Mouse (Mus musculus): ENCODE measurements around the gene Il22ra1.

The Il22ra1 gene

DNA sequence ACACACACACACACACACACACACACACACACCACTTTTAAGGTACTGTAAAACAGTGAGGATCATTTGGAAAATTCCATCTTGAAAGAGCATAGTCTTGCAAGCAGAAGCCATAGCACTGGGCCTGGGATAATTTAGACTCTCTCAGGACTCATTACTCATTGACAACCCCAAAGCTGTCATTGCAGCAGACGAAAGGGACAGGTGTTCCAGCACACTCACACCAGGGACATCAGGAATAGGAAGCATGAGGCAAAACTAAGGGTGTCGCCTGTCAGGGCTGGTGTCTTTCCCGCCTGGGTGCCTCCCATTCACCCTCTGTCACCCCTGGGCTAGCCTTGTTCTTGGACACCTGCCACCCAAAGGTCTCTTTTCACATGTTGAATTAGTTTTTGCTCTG, 8.9 kb downstream of the Il22ra1 start:
- no peak for DNase-seq (ENCODE audit: low spot score)

DNA sequence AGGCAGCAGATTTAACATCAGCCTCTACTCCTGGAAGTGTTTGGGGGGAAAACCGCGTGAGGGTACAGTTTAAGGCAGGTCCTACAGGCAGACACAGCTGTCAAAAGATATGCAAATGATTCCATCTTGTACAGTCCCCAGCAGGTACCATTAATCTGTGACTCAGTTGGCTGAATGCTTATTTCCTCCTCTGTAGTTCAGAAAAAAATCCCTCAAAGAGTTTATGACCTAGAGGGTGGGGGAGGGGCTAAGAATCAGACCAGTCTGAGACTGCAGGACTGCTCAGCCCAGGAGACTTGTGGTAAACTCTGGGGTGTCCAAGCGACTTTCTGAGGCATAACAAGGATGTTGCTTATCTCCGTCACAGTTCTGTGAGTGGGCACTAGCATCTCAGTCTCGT, 10.3 kb downstream of the Il22ra1 start:
- DNase-seq (ENCODE audit: low spot score) = no peak

DNA sequence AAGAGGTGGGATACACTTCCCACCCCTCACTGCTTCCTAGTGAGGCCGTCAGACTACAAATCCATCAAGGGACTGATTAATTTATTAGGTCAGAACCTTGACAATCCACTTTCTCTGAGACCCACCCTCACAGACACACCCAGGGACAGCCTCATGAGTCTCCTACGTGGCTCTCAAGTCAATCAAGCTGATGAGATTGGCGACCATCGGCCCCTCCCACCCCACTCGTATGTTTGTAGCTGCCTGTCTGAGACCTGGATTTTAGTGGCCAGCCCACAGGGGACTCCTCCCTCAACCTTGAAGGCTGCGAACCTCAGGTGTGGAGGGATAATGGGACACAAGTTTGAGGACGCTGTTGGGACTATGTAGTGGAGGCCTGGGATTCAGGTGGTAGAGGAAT, 11.2 kb downstream of the Il22ra1 start:
- DNase-seq (ENCODE audit: low spot score) = no peak

DNA sequence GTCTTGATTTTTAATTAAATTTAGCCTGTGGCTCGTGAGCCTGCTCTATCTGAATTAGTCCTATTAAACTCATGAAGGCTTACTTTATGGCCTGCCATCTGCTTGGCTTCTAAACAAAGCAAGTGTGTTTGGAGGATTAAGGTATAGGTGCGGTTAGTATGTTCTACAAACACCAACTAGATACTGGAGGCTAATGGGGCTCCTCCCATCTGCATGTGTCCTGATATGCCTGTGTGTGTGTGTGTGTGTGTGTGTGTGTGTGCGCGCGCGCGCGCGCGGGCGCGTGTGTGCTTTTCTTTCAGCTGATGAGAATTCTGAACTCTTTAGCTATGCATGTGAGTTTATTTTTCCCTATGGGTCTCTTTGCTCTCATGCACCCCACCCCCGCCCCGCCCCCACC, 11.7 kb downstream of the Il22ra1 start:
- no peak for DNase-seq (ENCODE audit: low spot score)

DNA sequence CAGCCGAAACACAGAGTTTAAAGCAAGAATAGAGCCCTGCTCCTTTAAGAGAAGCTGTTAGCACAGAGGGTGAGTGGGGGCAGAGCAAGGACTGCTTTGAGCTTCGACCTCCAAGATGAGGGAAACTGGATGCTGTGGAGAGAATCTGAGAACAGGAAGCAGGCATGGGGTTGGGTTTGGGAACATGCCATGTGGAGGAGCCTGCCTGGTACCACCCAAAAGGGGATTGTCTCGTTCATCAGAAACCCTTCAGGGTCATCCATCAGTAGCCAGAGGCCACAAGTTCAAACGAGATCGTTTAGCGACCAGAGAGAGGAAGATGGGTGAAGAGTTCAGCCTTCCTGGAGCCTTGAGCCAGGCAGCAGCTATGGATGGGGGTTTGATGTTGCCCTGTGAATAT, 15.5 kb downstream of the Il22ra1 start:
- no peak for DNase-seq (ENCODE audit: low spot score)

DNA sequence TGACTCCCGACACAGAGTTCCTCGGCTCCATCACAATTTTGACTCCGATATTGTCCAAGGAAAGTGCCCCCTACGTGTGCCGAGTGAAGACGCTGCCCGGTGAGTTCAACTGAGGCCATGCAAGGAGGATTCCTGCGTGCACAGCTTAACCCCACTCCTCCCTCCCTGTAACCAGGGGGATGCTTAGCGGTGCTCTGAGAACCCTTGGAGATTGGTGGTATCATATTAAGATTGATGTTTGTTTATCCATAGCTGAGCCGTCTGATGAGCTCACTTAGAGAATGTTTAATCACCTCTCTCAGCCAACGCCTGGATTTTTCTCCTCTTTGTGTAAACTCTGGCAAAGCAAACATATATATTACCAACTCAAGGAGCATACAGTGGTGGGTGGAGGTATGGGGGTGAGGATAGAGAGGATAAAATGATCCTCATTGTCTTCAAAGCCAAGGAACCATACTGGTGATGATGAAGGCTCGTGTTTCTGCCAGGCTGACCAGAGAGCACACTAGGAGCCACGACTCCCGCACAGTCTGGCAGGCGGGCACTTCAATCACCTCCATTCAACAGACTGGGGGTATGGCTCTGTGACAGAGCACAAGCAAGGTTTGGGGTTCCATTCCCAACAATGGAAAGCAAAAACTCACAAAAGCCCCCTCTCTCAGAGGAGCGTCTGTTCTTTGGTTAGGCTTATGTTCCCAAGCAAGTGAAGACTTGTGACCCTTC, 16.9 kb downstream of the Il22ra1 start:
- no peak for DNase-seq (ENCODE audit: low spot score)

DNA sequence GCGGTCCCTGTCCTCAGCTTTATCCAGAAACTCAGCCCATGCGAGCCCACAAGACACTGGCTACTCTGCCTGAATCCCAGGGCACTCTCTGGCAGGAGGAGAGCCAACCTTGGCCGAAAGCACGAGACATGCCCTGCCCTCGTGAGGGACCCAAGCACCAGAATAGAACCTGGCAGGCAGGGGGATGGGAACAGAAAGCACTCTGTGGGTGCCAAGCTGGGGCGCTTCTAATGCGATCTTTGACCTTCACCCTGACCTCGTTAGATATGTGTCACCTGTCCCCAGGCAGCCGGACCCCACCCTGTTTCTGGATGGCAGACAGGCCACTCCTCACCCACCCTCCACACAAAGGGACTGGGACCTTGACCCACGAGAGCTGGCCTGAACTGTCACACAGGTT, 17.6 kb downstream of the Il22ra1 start:
- no peak for DNase-seq (ENCODE audit: low spot score)

DNA sequence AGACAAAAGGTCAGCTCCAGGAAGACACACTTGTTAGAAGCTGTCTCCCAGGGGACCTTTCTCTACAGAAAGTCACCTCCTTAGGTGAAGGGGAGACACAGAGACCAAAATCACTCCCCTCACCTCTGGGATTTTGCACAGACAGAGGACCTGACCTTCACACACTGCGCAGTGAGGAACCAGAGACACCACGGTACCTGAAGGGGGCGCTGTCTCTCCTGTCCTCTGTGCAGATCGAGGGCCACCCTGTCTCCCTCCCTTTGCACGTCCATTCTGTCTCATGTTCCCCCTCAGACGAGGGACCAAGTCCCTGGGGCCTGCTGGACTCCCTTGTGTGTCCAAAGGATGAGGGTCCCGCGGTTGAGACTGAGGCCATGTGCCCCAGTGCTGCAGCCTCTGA, 22.9 kb downstream of the Il22ra1 start:
- DNase-seq (ENCODE audit: low spot score) = no peak

DNA sequence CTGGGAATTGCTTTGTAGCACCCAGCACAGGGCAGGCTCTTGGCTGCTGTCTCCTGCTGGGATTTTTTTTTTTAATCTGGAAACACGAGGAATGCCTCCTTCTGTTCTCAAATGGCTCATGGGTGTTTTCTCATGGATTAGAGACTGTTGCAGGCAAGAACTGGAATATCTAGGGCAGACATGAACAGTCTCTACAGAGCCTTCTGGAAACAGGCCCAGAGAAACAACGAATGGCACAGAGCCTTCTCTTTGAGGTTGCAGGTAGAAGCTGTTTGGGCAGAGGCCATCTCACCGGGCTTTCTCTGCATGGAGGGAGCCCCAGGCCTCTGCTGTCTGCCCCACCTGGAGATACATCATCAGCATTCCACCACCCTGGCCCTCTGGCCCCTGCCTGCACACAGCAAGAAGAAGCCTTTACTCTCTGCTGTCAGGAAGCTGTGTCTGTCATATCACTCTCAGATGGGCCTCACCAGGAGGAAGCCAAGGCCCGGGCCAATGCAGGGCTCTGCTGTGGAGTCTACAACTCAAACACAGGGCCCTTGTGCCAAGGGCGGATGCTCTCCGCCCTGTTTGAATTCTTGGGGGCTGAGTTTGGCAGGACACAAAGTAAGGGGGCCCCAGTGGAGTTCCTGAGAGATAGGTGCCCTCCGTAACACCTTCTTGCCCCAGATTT, 24.3 kb downstream of the Il22ra1 start:
- no peak for DNase-seq (ENCODE audit: low spot score)

DNA sequence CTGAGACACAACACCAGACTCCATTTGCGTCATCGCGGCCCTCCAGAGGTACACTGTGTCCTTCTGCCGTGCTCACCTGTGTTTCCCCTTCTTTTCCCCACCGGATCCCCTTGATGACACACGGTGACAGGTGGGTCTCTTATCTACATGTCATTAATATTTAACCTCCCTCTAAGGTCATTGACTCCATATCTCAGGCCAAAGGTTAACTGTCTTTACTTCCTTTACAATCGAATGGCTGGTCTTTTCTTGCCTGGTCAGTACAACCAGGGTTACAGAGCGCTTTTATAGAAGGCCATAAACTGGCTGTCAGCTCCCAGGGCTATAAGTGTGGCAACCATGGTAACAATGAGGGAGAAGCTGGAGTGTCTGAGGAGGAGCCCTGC, 24.8 kb downstream of the Il22ra1 start:
- no peak for DNase-seq (ENCODE audit: low spot score)

DNA sequence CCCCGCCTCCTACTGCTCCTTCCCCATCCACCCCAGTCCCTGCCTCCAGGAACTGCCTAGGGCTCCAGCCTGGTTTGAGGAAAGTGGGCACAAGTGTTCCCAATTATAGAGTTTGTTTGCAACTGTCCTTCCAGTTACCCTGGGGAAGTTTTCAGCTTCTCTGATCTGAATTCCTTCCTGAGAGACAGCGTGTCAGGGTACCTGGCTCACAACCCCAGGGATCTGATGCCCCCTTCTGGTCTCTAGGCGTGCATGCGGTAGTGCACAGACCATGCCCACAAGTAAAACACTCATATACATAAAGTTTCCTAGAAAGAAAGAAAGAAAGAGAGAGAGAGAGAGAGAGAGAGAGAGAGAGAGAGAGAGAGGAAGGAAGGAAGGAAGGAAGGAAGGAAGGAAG, 30.4 kb downstream of the Il22ra1 start:
- DNase-seq (ENCODE audit: low spot score) = no peak

DNA sequence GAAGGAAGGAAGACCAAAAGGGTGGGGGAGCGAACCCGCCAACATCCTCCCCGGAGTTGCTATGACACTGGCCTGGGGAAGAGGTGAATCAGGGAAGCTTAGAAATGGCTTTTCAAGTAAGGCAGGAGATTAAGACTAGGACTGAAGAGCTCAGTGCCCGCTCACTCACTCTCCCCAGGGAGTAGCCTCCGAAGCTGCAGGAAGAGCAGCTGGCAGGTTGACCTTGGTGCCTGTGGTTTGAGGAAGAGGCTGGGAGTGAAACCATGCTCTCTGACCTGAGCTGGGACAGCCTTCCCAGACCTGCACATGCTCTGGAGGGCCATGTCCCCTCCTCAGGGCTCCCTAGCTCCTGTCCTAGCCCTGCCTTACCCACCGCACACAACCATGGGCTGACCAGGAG, 30.9 kb downstream of the Il22ra1 start:
- DNase-seq (ENCODE audit: low spot score) = no peak

DNA sequence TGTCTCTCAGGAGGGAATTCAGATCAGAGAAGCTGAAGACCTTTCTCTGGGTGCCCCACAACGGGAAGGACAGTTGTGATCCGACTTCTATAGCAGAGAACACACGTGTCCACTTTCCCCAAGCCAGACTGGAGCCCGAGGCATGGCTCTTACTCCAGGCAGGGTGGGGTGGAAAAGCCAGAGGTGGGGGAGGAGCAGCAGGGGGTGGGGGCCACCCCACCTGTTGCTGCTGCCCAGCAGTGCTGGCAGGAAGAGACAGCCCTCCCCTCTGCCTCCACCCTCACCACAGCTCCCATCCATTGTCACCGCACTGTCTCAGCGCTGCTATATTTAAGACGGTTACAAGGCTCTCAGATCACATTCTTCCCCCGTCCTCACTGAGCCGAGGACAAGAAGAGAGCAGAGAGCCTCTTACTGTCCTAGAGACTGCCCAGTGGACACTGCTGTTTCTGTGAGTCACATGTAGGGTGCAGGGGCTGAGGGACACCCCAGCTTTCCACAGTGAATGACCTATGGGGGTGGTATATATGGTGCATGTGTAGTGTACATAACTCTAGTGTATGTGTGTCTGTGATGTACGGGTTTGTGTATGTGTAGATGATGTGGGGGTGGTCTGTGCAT, 31.5 kb downstream of the Il22ra1 start, which contains the start of gene Myom3:
Myom3 (plus strand) TSS at position 360 of the 621 bp plus-strand sequence.
- DNase-seq (ENCODE audit: low spot score) = no peak

DNA sequence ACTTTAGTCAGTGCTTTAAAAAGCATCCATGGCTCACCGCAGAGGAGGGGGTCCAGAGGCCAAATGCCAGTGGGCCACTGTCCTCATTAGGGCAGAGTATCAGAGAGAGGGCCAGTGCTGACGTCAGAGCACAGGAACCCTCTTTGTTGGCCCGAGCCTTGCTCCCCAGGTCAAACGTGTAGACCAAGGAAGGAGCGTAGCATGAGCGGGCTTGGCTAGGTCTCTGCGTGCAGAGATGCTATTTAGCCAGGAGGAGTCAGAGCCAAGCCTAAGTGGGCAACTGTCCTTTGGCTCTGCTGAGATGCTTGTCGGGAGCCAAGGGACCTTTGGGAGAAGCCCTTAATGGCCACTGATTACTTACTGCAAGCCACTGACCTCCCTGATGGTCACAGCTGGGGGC, 33.1 kb downstream of the Il22ra1 start:
- no peak for DNase-seq (ENCODE audit: low spot score)

DNA sequence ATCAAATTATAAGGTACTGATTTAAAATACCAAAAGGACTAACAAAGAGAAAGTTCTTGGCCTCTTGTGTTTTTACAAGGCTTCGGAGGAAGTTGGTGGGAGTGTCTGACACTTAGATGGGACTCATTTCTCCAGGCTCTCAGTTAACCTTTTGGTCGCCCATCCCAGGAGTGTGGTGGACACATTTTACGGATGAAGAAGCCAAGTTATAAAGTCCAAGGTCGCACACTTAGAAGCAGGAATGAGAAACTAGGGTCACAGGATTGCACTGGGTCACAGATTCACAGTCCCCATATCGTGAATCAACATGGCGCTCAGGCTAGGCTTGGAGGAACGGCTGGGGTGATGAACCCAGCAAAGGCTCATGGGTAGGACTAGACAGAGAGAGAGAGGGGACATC, 33.6 kb downstream of the Il22ra1 start:
- no peak for DNase-seq (ENCODE audit: low spot score)

DNA sequence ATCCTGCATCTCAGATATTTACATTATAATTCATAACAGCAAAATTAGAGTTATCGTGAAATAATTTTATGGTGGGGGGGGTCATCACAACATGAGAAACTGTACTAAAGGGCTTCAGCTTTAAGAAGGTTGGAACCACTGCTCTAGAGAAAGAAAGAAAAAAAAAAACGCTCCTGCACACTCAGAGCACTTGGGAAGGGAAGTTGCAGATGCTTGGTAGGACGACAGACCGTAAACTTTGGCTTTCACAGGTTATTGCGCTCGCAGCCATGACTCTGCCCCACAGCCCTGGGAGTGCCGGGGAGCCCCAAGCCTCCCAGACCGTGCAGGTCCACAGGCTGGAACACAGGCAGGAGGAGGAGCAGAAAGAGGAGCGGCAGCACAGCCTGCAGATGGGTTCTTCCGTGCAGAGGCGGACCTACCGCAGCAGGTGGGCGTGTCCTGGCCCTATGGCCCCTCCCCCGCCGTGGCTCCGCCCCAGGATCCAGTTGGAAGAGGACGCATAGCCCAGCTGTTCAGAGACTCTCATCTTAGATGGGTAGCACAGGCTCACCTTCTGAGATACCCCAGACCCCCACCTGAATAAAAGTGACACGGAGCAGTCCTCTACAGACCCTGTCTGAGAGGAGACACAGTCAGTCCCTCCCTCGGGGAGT, 34.4 kb downstream of the Il22ra1 start:
- peak; percentile 72 for DNase-seq (ENCODE audit: low spot score)

DNA sequence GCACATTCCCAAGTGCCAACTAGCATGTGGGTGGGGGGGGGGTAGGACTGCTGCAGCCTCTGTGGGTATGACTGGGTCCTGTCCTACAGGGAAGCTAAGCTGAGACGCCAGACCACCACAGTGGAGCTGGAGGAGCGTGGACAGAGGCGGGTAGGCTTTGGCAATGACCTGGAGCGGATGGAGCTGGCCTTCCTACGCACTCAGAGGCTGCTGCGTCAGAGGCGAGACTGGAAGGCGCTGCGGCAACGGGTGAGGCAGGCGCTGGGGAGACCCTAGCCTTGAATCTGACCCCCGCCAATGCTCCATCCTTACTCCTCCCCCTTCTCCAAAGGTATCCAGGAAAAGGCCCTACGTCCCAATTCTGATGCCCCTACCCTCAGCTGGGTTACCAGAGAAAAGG, 36.7 kb downstream of the Il22ra1 start:
- DNase-seq (ENCODE audit: low spot score) = no peak

DNA sequence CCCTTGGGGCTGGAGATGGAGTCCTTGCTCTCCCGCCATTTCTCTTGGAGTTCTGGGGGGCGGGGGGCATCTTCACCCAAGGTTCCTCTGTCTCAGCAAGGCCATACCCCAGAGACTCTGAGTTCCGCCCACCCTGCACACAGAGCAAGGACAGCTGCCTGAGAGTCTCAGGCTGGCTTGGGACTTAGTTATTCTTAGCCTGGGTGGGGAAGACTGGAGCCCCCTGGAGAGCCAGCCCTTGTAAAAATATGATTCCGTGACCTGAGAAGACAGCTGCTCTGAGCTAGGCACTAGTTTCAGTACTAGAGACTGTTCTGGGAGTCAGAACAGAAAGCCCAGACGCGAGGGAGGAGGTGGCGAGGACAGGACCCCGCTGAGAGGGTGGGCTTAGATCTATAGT, 37.7 kb downstream of the Il22ra1 start:
- DNase-seq (ENCODE audit: low spot score) = no peak

DNA sequence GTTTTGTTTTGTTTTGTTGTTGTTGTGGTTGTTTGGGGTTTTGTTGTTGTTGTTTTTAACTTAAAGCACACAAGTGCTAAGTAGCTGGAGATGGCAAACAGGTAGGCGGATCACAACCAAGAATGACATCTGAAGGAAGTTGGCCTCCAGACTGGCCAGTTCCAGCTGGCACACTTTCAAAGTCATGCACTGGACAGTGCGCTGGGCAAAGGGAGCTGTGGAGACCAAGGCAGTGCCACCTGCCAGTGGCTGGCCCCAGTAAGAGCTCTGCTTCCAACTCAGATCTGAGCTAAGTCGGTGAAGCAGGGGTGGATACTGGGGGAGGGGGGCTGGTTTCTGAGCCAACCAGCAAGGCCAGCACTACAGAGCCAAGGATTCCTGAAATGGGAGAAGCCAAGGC, 39.0 kb downstream of the Il22ra1 start:
- peak; percentile 49 for DNase-seq (ENCODE audit: low spot score)

DNA sequence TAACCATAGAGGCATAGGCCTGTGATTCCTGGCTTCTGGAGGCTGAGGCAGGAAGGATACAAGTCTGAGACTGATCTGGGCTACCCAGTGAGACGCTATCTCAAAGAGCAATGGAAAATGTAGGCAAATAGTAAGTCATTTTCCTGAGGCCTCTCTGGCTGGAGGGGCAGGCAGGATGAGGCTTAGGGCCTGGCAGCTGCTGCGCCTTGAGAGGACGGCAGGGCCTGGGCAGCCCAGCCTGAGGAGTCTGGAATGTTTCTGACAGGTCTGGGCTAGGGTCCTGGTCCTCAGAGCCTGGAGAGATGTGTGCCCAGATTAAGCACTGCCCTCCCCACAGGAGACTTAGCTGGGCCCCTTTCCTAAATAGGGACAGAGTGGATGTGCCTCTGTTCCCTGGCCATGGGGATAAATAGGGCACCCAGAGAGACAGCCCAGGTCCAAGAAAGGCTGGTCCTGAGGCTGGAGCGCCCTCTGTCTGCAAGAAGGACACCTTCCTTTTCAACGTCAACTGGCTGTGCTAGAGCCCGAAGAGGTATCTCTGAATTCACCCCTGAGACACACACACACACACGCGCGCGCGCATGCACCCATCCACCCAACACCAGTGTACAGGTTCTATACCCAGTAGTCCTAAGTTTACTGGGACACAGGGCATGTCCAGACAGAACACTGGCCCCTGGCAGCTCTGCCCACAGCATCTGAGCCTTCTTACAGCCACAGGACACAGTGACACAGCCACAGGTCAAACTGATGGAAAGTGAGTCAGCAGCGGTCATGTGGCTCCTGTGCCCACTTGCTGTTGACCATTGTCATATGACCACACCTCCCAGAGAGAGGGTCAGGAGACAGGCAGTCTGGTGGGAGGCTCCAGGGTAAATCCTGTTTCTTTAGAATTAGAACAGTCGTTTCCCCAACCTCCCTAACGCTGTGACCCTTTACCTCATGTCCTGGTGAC, 40.9 kb downstream of the Il22ra1 start:
- no peak for DNase-seq (ENCODE audit: low spot score)

DNA sequence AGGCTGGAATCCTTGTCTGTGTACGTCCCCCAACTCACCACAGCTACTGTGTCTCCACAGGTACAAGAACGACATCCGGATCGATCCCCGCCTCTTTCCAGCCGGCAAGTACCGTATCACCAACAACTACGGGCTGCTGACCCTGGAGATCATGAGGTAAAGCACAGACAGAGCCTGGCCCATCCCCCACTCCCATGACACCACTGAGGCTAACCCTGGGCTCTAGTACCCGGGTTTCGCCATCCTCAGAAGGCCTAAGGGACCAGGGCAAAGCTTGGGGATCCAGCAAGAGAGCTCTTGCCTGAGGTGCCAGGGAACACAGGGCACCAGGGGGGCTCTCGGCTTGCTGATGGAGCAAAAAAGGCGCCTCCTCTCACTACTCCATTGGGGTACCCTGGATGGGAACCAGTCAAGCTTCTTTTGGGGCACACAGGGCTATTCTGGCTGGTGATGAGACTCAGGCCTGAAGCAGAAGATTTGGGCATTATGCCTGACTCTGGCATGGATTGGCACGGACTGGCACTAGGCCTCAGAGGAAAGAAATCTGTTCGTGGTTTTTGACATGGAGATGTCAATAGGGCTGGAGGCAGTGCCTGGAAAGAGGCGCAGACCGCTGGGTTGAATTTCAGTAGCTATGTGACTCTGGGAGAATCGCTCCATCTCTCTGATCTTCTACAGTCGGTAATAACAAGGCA, 42.8 kb downstream of the Il22ra1 start:
- no peak for DNase-seq (ENCODE audit: low spot score)

Measured in ovary, adult 18-20 months (tissue).